Mouse (Mus musculus) MEL (cell line): Measurements from ENCODE around the gene Neu4. TPM values are rescaled to one million over a fixed set of nuclear protein-coding genes. Genes with fewer than 3 reads are reported as not detected.
"Not testable (repeated sequence)": the region's sequence is repeated elsewhere in the genome, so short reads cannot be mapped to it uniquely, and the experiment has no call there.

Experiments
- DNase-seq: peaks from one replicate; pipeline ENCODE4 v3.0.0; 2011; ENCODE audit warnings: low read depth, low spot score
- H3K27ac ChIP-seq: 2 replicates; pipeline ENCODE4 v1.5.1; 2012; ENCODE audit warnings: low read depth, mild to moderate bottlenecking, control low read depth, low read length, moderate library complexity; ENCODE audit not compliant: control insufficient read depth
- H3K27me3 ChIP-seq, 2 experiments: fragments of 150-350 bp in 1 of 2; sonication (generic) in 1 of 2; 2 replicates each; pipeline ENCODE4 v1.6.1; 2012; ENCODE audit warnings: low read length in 2 of 2, mild to moderate bottlenecking in 2 of 2, improper control_type of control experiment in 1 of 2, moderate library complexity in 1 of 2; ENCODE audit not compliant: insufficient read depth in 2 of 2, control insufficient read depth in 1 of 2
- H3K36me3 ChIP-seq, 2 experiments: 2 replicates each; pipeline ENCODE4 v1.6.1; 2012 to 2014; ENCODE audit warnings: low read length in 2 of 2, improper control_type of control experiment in 1 of 2, inconsistent platforms in 1 of 2, mild to moderate bottlenecking in 1 of 2; ENCODE audit not compliant: insufficient read depth in 2 of 2, control insufficient read depth in 1 of 2
- H3K4me1 ChIP-seq, 2 experiments: fragments of 150-350 bp in 1 of 2; sonication (generic) in 1 of 2; 2 replicates each; pipeline ENCODE4 v1.6.1; 2012; ENCODE audit warnings: low read length in 2 of 2, improper control_type of control experiment in 1 of 2, mild to moderate bottlenecking in 1 of 2; ENCODE audit not compliant: insufficient read depth in 2 of 2, control insufficient read depth in 1 of 2
- H3K4me3 ChIP-seq, 2 experiments: fragments of 150-350 bp in 1 of 2; sonication (generic) in 1 of 2; 2 replicates each; pipeline ENCODE4 v1.5.1; 2012; ENCODE audit warnings: low read depth in 2 of 2, low read length in 2 of 2, mild to moderate bottlenecking in 2 of 2, moderate library complexity in 2 of 2, control low read depth in 1 of 2, improper control_type of control experiment in 1 of 2; ENCODE audit not compliant: control insufficient read depth in 1 of 2, insufficient read depth in 1 of 2
- H3K79me2 ChIP-seq: 2 replicates; pipeline ENCODE4 v1.6.1; 2012; ENCODE audit warnings: mild to moderate bottlenecking, low read length, moderate library complexity; ENCODE audit not compliant: control insufficient read depth, poor library complexity, insufficient read depth
- H3K9ac ChIP-seq: 2 replicates; pipeline ENCODE4 v1.6.1; 2012; ENCODE audit warnings: low read depth, mild to moderate bottlenecking, control low read depth, low read length, moderate library complexity; ENCODE audit not compliant: control insufficient read depth, poor library complexity, severe bottlenecking
- H3K9me3 ChIP-seq: fragments of 150-350 bp; sonication (generic); replicated peaks from 2 replicates; pipeline ENCODE4 v1.6.1; 2012; ENCODE audit warnings: mild to moderate bottlenecking, low read length, improper control_type of control experiment, moderate library complexity; ENCODE audit not compliant: insufficient read depth
- CTCF ChIP-seq, 3 experiments: IDR thresholded peaks in 2 of 3; conservative IDR thresholded peaks in 1 of 3; 2 replicates each; pipeline ENCODE4 v1.5.1; 2011 to 2012; ENCODE audit warnings: low read length in 3 of 3, low read depth in 2 of 3, mild to moderate bottlenecking in 2 of 3, improper control_type of control experiment in 1 of 3, inconsistent platforms in 1 of 3, mixed read lengths in 1 of 3, moderate library complexity in 1 of 3; ENCODE audit not compliant: control insufficient read depth in 1 of 3, insufficient read depth in 1 of 3, poor library complexity in 1 of 3, severe bottlenecking in 1 of 3
- E2F4 ChIP-seq: IDR thresholded peaks from 2 replicates; pipeline ENCODE4 v1.6.1; 2011; ENCODE audit warnings: low read depth, low read length, improper control_type of control experiment, borderline replicate concordance
- EP300 ChIP-seq, 2 experiments: IDR thresholded peaks; 2 replicates each; pipeline ENCODE4 v1.6.1; 2011; ENCODE audit warnings: improper control_type of control experiment in 2 of 2, low read length in 2 of 2, low read depth in 1 of 2, mild to moderate bottlenecking in 1 of 2
- ETS1 ChIP-seq: IDR thresholded peaks from 2 replicates; pipeline ENCODE4 v1.6.1; 2012; ENCODE audit warnings: low read depth, mild to moderate bottlenecking, inconsistent platforms, low read length, improper control_type of control experiment, moderate library complexity
- GATA1 ChIP-seq: IDR thresholded peaks from 2 replicates; pipeline ENCODE4 v1.6.1; 2011; ENCODE audit warnings: low read depth, low read length, improper control_type of control experiment
- JUND ChIP-seq: IDR thresholded peaks from 2 replicates; pipeline ENCODE4 v1.6.1; 2011; ENCODE audit warnings: low read depth, mild to moderate bottlenecking, improper control_type of control experiment, low read length
- MAFK ChIP-seq: IDR thresholded peaks from 2 replicates; pipeline ENCODE4 v1.6.1; 2011; ENCODE audit warnings: low read depth, mild to moderate bottlenecking, low read length, improper control_type of control experiment, borderline replicate concordance
- MAZ ChIP-seq: IDR thresholded peaks from 2 replicates; pipeline ENCODE4 v1.6.1; 2012; ENCODE audit warnings: low read depth, mild to moderate bottlenecking, inconsistent platforms, low read length, improper control_type of control experiment
- POLR2AphosphoS5 ChIP-seq: IDR thresholded peaks from 2 replicates; pipeline ENCODE4 v1.6.1; 2012; ENCODE audit warnings: low read depth, borderline replicate concordance, mild to moderate bottlenecking, inconsistent platforms, low read length, moderate library complexity, mixed read lengths
- SIN3A ChIP-seq: IDR thresholded peaks from 2 replicates; pipeline ENCODE4 v1.6.1; 2012; ENCODE audit warnings: low read length, improper control_type of control experiment, inconsistent platforms
- SMC3 ChIP-seq: IDR thresholded peaks from 2 replicates; pipeline ENCODE4 v1.6.1; 2011; ENCODE audit warnings: low read depth, low read length, improper control_type of control experiment
- TAL1 ChIP-seq: IDR thresholded peaks from 2 replicates; pipeline ENCODE4 v1.6.1; 2012; ENCODE audit warnings: mild to moderate bottlenecking, inconsistent platforms, low read length, moderate library complexity, mixed read lengths
- TBP ChIP-seq: IDR thresholded peaks from 2 replicates; pipeline ENCODE4 v1.8.0; 2011; ENCODE audit warnings: low read depth, low read length, improper control_type of control experiment
- TCF12 ChIP-seq: IDR thresholded peaks from 2 replicates; pipeline ENCODE4 v1.6.1; 2014; ENCODE audit warnings: low read depth, mild to moderate bottlenecking, inconsistent platforms, low read length, improper control_type of control experiment, moderate library complexity
- USF2 ChIP-seq, 2 experiments: IDR thresholded peaks; 2 replicates each; pipeline ENCODE4 v1.6.1; 2011 to 2012; ENCODE audit warnings: improper control_type of control experiment in 2 of 2, low read length in 2 of 2, borderline replicate concordance in 1 of 2, inconsistent platforms in 1 of 2, low read depth in 1 of 2, mild to moderate bottlenecking in 1 of 2; ENCODE audit not compliant: insufficient read depth in 1 of 2
- ZNF384 ChIP-seq: IDR thresholded peaks from 2 replicates; pipeline ENCODE4 v1.6.1; 2012; ENCODE audit warnings: low read depth, mild to moderate bottlenecking, inconsistent platforms, low read length, improper control_type of control experiment
- polyA plus RNA-seq, 2 experiments: library from polyadenylated mRNA; stranded (reverse) in 1 of 2; unstranded in 1 of 2; fragments of >175 nt in 1 of 2; fragments of >200 nt in 1 of 2; gene quantifications; 2 replicates each; pipeline versions ENCODE4 v1.2.1 to v1.2.4; 2012; ENCODE audit warnings: low replicate concordance in 2 of 2, low read depth in 1 of 2; ENCODE audit not compliant: insufficient read length in 2 of 2, insufficient read depth in 1 of 2, missing spikeins in 1 of 2
- total RNA-seq: library from RNA; depleted of rRNA; stranded (reverse); fragments of 300-350 nt; gene quantifications from 2 replicates; pipeline ENCODE4 v1.2.3, GENCODE M21; 2012

Gene Neu4
- total and polyA plus RNA-seq, 3 experiments: not detected

GRCm38 (mm10) chr1:93988786-93989185 is 31.5 kb upstream of the Neu4 start:
- DNase-seq: no peak
- Histone ChIP-seq H3K9me3 (no peaks in the 10 kb centered on the region), H3K79me2 (no peaks in the 10 kb centered on the region), H3K4me3 (no peak overlapping the region), H3K9ac (no peak overlapping the region), H3K4me1 (peaks cover 15 to 34% of the 10 kb centered on the region in 2 experiments), H3K36me3 (peaks cover 0 to 17% of the 10 kb centered on the region in 2 experiments; a peak in 2 of 4 replicates), H3K27me3 (no peaks in the 10 kb centered on the region), H3K27ac (no peak overlapping the region)
- TF ChIP-seq POLR2AphosphoS5 (no peak), SMC3 (no peak), ETS1 (no peak), ZNF384 (peak; percentile 37; the same call in 1 of the 2 replicates), TBP (no peak), USF2 (IDR thresholded peaks at IDR 0.05; ENCODE audit: borderline replicate concordance in 1 of 2, insufficient read depth in 1 of 2, low read depth in 1 of 2, low read length in 2 of 2) (no peak), SIN3A (no peak), JUND (no peak), CTCF (IDR thresholded peaks at IDR 0.05 in 2 of 3, conservative IDR thresholded peaks at IDR 0.05 in 1 of 3; ENCODE audit: control insufficient read depth in 1 of 3, insufficient read depth in 1 of 3, low read depth in 2 of 3, low read length in 3 of 3, poor library complexity in 1 of 3, severe bottlenecking in 1 of 3) (peak in 1 of 3 experiments; percentile 2; a peak in 1 of 6 replicates), MAFK (no peak), MAZ (no peak), E2F4 (no peak), TAL1 (no peak)

- not testable (repeated sequence) for H3K27ac ChIP-seq, DNase-seq, H3K4me3 ChIP-seq, H3K79me2 ChIP-seq, H3K9ac ChIP-seq, H3K27me3 ChIP-seq, H3K9me3 ChIP-seq
- Histone ChIP-seq H3K36me3 (peaks cover 0 to 17% of the 10 kb centered on the region in 2 experiments; a peak in 2 of 4 replicates), H3K4me1 (peaks cover 15 to 36% of the 10 kb centered on the region in 2 experiments)
These were observed 30.0 kb upstream of the Neu4 start, which contains the start of gene Gal3st2c for GRCm38 (mm10) chr1:93990209-93990608. Gene Gal3st2c (plus strand): TSS chr1:93990509.

- not testable (repeated sequence) for H3K4me3 ChIP-seq, H3K27me3 ChIP-seq, H3K9me3 ChIP-seq, H3K79me2 ChIP-seq, H3K27ac ChIP-seq, H3K9ac ChIP-seq
- Histone ChIP-seq H3K36me3 (peaks cover 0 to 14% of the 10 kb centered on the region in 2 experiments; a peak in 2 of 4 replicates), H3K4me1 (peaks cover 12 to 32% of the 10 kb centered on the region in 2 experiments)
- DNase-seq: peak; percentile 44
- TF ChIP-seq TCF12 (peak; percentile 15; the same call in 1 of the 2 replicates), GATA1 (0 out of 2 replicates have a peak, but pooled peaks have one; percentile 2), TAL1 (0 out of 2 replicates have a peak, but pooled peaks have one; percentile 4), EP300 (IDR thresholded peaks at IDR 0.05; ENCODE audit: low read depth in 1 of 2, low read length in 2 of 2) (peak; percentile 19 to 39; a peak in 2 of 4 replicates)
These were observed 29.2 kb upstream of the Neu4 start for GRCm38 (mm10) chr1:93991068-93991467.

GRCm38 (mm10) chr1:93991491-93991890 is 28.8 kb upstream of the Neu4 start:
- not testable (repeated sequence) for H3K27ac ChIP-seq, H3K9ac ChIP-seq

More at GRCm38 (mm10) chr1:93991491-93991890, 28.8 kb upstream of the Neu4 start:
- not testable (repeated sequence) for H3K27me3 ChIP-seq, H3K9me3 ChIP-seq, H3K4me3 ChIP-seq, H3K79me2 ChIP-seq, DNase-seq, H3K36me3 ChIP-seq
- H3K4me1 ChIP-seq: peaks cover 10 to 27% of the 10 kb centered on the region in 2 experiments
